Mouse (Mus musculus) brain, embryonic 14.5 days (tissue): ENCODE measurements around the gene Trim39.

ENCODE experiments used
- CTCF ChIP-seq: fragments of 200-500 bp; IDR thresholded peaks from 2 replicates; pipeline ENCODE4 v1.5.1; 2012; ENCODE audit warnings: inconsistent platforms, mild to moderate bottlenecking, moderate library complexity, borderline replicate concordance; ENCODE audit not compliant: insufficient read depth, insufficient read length; ENCODE audit errors: extremely low read depth
- POLR2A ChIP-seq: fragments of 200-500 bp; IDR thresholded peaks from 2 replicates; pipeline ENCODE4 v1.6.1; 2012; ENCODE audit warnings: mild to moderate bottlenecking, inconsistent platforms, borderline replicate concordance; ENCODE audit not compliant: poor library complexity, insufficient read depth, insufficient read length, severe bottlenecking; ENCODE audit errors: extremely low read depth

DNA sequence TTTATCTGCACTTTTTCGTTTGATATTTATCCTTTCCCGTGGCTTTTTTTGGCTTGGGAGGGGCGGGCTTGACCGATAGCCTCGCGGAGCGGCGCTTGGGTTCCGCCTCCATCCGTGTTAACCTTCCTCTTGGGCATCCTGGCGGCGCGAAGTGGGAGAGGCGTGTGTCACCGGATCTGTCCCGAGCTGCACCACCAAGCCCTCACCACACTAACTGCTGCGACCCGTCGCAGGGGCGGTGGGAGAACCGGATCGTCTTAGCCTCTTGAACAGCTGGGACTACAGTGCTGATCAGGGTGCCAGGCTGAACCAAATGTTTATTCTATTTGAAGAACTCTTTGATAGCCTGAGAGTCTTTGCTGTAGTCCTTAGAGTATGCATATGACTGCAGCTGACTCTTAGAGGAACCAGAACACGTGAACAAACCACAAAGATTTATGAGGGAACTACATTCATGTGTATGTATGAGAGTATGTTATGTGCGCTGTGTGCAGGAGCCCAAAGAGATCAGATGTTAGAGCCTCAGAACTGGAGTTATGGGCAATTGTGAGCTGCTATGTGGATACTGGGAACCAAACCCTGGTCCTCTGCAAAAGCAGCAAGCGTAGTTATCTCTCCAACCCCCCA is 19.7 kb downstream of the Trim39 start:
- no peak for TF ChIP-seq POLR2A
- TF ChIP-seq CTCF = no peak
